Mouse (Mus musculus) retina, adult 2 months (tissue): ENCODE results near the gene Ccn2.

Source experiments
- DNase-seq: peaks from one replicate; pipeline ENCODE4 v3.0.0-alpha.2; 2012; ENCODE audit warnings: low read depth, low spot score

Gene Ccn2

GRCm38 (mm10) chr10:24640186-24640875 is 45.1 kb downstream of the Ccn2 start:
- no peak for DNase-seq

- DNase-seq, result no peak
Observed at GRCm38 (mm10) chr10:24641416-24642140, 46.3 kb downstream of the Ccn2 start.

- no peak for DNase-seq
Observed at GRCm38 (mm10) chr10:24642796-24643580, 47.7 kb downstream of the Ccn2 start.

- no peak for DNase-seq
Observed at GRCm38 (mm10) chr10:24645169-24645568, 49.9 kb downstream of the Ccn2 start.
